Mouse (Mus musculus) gastrocnemius, postnatal 25 days (tissue): ENCODE results near the gene Aff3. TPM values are rescaled to one million over a fixed set of nuclear protein-coding genes. Genes with fewer than 3 reads are reported as not detected.

Source experiments
- DNase-seq: peaks from one replicate; pipeline ENCODE4 v3.0.0; 2022
- total RNA-seq, 2 experiments: library from RNA; stranded (reverse); gene quantifications; 1 replicate in 1 of 2; 2 replicates in 1 of 2; pipeline ENCODE4 v1.2.3; 2021

Gene Aff3
- total RNA-seq, 2 experiments from 2014 or later: 1.4 to 1.8 TPM

DNA sequence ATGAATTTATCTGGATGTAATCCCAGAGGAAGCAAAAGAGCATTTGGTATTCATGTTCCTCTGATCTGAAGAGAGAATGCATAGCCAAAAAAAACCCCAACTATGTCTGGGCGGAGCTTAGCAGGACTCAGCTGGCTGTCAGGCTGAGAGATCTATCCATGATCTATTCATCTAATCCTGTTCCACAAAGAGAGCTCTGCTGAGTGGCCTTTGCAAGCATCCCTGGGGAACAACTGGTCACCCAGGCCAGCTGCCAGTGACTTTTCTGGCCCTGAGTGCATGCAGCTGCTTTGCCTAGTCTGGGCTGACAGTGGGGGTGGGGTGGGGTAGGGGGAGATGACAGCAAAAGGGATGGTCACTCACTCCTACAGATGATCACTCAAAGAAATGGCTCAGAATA lies 442.6 kb downstream of the Aff3 start:
- DNase-seq: peak; percentile 71

DNA sequence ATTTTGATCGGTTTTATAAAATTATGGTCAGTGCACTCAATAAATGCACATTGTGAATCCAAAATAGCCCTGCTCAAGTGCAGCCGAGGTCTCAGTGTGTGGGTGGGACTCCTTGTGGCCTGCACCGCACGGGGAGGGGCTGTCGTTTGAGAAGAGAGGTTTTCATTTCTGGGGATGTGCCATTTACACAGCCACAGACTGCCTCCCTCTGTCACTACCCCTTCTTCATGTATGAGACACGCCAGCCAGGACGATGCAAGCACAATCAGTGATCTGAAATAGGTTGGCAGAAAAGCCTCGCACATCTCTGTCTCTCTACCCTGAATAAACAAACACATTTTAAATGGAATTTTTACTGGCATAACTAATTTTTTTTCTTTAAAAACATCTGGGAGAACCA lies 443.3 kb downstream of the Aff3 start:
- DNase-seq: no peak

DNA sequence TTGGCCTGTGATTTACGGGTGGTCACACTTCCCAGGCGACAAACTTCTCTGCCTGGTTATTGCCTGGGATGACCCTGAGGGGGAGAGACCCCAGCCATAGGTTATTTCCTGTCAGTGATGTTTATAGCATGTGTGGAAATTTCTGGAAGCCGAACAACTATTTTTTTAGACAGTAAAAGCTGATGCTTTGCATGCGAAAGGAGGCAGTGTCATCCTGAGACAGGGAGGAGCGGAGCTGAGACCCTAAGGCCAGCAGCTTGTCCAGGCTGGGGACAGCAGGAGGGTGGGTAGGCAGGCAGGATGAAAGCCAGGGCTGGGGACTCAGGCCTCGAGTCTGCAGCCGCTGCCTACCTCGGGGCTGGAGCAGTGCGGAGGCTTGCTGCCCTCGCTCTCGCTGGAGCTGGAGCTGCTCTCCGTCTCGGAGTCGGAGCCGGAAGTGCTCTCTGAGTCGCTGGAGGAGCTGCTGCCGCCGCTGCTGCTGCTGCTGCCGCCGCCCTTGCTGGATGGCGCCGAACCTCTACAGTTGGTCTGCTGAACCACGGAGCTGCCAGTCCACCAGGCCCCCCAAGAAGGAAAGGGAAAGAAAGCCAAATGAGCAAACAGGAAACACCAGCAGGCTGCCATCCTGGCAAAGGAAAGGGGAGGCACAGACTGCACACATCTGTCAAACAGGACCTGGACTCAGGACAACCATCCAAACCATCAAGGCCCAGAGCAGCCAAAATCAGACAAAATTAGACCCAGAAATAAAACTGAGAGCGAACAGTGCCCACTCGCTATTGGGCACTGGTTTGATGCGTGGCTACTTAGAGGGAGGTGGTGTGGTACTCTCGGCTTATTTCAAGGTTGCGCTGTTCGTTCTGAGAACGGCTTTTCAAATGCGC lies 446.6 kb downstream of the Aff3 start:
- peak; percentile 36 for DNase-seq

DNA sequence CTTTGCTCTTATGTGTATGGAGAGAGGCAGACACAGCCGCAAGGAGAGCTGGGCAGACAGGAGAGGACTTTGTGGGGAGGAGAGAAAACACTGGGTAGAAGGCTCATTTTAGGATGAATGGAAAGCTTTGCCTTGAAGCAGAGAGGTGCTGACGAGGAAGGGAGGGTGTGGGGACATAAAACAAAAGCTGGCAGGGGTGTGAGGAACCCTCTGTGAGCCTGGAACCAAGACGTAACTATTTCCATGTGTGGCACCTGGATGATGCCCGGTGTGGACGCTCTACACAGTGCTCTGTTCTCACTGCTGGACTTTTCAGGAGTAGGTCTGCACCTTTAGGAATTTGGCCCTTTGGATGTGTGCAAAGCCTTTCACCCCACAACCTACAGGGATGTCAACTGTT lies 447.7 kb downstream of the Aff3 start:
- no peak for DNase-seq

DNA sequence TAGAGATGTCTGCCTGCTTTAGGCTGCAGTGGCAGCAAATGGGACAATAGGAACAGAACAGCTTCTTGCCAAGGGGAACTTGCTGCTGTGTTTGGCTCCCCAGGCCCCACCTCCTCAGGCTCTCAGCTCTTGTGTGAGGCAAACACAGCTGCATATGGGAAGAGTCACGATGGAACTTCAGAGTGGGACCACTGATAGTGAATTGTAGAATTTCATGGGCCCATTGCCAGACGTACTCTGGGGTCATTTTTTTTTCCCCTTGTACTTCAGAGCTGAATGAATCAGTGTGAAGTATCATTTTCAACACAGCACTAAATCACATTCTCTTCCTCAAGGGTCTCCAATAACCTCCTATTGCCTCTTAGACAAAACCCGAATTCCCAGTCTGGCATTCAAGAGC lies 451.4 kb downstream of the Aff3 start:
- DNase-seq: no peak

DNA sequence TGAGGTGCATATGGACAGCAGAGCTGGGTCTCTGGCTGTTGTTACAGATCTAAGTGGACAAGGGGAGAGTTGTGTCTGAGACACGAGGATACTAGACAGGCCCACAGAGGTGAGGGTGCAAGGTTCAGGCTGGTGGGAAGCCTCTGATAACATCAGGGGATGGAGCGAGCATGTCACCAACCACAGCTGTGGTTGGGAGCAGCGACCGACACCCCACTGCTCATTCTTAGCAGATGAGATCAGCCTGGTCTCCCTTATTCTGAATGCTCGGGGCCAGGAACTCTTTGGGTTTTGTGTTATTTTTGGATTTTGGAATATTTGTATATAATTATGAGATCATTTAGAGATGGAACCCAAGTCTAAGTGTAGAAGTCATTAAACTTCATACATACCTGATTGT lies 452.4 kb downstream of the Aff3 start:
- no peak for DNase-seq

DNA sequence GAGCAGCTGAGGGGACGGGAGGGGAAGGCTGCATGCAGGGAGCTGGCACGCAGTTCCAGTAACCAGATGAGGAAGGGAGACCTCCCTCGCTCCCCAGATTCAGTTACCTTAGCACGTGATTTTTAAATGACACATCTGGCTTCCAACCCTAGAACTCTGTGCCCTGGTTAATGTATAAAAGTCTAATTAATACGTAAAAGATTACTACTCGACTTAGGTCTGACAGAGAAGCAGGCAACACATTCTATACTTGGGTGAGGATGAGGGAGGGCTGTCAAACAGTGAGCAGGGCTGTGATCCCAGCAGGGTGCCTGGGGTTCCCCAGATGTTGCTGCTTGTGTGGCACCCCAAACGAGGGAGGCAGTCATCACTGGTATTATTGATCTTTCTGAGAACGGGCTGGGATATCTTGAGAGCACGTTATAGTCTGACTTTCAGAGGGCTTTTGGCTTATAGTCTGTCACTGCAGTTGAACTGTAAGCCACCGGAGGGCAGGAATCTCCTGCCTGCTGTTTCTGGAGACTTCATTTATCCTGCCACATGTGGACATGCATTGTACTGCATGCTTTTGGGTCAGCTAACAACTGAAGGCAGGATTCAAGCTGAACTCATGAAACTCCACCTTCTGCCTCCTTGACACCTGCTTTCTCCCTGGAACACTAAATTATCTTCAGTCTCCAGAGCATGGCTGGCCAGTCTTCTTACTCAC lies 462.1 kb downstream of the Aff3 start:
- DNase-seq: no peak

DNA sequence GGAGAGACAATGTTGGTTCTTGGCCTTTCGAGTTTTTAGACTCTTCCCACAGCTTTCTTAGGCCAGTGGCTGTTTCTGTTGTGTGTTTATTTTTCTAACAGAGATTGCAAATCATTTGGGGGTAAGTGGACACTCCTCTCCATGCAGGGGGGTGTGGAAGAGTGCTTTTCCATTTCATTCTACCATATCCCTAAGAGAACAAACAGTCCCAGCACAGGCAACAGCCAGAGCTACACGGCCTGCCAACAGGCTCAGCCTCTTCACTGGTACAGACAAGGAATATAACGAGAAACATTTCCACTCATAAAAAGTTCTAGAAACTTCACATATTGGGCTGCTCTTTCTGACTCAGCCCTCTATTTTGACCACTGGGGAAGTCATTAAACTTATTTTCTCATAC lies 463.0 kb downstream of the Aff3 start:
- peak; percentile 27 for DNase-seq

DNA sequence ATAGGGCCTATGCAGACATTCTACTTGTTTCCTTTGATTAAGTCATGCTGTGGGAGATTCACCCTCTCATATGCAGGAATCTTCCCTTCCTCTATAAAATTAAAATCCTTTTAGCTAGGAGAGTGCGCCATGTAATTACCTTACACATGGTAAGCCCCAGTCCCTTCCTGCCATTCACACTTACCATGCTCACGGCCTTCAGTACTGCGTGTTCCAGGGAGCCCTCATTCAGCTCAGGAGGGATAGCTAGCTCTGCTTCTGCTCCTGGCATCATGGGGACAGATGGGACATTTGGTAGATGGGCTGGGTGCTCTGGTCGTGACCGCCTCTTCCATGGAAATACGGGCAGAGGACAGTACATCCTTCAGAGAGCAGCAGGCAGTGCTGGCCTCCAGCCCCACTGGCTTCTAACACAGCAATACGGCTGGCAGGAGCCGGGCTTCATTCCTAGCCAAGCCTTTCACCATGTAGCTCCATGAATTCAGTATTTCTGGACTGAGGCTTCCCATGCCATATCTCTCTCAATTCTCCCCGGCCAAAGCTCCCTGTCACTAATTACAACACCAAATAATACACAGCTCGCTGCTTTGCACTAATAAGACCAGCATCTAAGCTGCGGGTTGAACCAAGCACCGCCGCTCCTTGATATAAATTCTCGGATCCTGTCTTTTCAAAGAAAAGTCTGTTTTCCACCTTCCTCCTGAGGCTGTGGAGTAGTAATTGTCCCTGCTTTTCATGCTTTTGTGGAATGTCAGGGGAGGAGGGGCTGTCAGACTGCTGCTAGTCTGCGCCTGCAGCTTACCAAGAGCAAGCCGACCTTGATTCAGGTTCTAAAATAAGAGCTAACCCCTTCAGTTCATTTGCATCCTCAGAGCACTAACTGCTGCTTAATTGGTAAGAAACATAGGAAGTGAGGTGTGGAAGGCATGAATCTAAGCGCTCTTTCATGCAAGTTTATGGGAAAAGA lies 464.8 kb downstream of the Aff3 start:
- DNase-seq: peak; percentile 44

DNA sequence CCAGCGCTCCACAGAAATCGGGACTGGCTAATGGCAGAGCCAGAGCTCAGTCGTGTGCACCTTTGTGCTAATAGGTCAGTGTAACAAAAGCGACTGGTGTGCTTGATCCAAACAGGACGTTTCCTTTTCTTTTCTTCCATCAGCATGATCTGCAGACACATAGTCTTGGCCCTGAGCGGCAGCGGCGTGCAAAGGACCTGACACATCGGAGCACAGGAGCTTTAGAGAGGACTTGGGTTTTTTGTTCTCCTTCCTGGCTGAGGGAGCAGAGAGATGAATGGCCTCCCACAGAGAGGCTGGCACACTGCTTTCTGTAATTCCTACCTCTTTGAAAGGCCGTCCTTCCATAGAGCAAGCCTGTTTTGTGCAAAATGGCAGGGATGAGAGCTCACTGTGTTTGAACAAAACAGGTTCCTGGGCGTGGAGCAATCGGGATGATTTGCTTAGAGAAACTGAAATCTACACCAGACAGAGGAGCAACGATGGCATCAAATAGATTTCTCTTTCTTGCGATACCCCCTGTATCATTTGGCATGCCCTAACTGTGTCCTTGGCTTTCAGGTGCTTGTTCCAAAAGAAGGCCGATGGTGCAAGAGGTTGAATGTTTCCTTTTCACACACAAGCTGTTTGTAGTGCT lies 466.2 kb downstream of the Aff3 start:
- DNase-seq: no peak

DNA sequence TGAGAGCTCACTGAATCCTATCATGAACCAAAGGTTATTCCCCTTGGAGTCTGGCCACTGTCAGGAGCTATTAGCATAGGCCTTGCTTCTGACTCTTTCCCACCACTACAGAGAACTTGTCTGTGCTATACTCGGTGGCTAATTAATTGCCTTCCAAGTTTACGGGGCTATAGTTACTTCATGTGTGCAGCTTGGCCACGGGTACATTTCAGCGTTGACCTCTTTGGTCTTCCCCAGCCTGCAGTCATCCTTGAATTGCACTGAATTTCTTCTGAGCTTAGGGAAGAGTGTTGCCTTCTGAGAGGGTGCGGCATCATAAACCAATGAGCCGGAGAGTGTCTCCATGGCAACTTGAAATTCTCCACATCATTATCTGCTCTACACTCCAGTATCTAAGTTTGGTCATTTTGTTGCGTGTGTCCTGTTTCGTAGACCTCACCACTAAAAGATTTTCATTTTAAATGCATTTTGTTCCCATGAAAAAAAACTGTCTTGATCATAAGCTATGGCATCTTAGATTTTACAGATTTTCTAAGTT lies 467.5 kb downstream of the Aff3 start:
- DNase-seq: no peak

DNA sequence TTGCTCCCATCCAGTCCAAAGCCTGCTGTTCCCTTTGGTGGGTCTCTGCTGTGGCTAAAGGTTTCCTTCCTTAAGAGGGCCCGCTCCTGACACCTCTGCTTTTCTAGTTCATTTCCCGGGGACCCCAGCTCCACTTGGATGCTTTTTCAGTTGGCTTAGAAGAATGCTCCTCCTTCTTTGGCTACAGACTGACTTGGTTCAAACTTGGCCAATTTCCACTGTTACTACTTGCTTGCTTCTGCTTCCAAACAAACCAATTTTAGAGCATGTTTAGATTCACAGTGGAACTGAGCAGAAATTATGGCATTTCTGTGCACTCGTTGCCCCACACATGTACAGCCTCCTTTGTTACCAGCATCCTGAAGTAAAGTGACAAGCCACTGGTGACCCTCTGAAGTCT lies 469.0 kb downstream of the Aff3 start:
- no peak for DNase-seq

DNA sequence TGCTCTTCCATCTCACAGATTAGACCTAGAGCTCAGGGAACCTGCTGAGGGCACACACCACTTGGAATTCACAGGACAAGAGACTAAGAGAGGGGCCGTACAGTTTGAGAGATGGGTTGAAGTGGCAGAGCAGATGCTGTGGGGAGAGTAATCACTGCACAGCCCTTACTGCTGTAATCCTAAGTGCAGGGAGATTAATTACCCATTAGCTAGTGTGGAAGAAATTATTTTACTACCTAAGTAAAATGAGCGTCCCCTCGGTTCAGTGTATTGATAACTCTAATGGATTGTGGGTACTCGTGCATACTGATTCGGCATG lies 478.6 kb downstream of the Aff3 start:
- no peak for DNase-seq

DNA sequence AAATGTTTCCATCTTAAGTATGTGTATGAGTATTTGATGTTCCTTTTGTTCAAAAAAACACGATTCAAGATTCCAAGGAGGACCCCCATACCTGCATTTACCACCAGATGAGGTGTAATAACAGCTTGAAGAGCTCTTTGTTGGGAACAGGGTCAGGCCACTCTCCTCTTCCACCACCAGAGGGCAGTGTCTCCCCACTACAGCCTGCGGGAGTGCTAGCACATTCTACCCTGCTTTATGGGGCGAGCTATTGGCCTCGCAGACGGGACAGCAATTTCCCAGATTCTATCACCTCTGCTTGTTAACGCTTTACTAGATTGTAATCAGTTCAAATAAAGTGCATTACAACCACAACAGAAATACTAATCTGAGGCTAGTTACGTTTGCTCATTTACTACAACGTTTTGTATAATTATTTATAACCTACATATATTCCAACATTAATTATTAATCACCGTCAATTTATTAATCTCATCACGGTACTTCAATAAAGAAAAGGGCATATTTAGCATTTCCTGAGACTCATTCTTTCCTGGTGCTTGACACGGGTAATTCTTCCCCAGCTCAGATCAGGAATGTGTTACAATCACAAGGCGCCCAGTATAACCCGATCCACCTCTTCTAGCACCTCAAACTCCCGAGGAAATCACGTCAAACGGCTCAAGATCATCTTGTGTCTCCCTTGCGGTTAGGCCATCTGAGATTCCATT lies 479.1 kb downstream of the Aff3 start:
- peak; percentile 66 for DNase-seq

DNA sequence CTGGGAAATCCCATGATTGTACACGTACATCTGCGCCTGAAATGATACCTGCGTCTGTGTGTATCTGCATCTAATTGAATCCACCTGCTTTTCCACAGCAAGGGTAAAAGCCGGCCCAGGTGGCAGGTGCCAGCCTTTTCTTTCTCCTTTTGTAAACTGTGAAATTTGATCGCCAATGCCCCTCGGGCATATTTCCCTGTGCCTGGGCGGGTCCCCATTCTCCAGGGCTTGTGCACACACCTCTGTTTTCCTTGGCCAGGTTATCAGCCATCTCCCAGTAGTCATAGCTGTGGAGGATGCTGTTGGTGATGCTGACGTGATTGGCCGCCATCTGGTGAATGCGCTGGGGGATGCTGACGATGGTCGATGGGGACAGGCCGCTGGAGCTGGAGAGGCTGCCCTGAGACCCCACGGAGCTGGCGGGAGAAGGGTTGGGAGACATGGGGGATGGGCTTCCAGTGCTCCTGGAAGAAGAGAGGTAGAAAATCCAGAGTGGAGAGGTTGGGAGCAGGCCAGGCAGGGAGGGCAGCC lies 483.7 kb downstream of the Aff3 start:
- DNase-seq: no peak

DNA sequence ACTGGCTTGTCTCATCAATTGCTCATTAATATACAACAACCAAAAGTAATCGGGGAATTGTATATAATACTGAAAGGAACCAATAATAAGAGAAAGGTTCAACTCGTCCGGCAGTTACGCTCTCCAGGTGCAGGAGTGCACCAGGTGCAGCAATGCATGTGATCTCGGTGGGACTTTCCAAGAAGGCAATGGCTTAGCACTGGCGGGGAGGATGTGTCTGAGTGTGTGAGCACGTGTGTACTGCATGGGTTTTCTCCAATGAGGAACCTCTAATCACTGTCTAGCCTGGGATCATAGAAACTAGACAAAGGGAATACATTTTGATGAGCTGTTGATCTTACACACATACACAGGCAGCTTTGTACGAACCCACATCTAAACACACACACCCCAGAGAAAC lies 485.8 kb downstream of the Aff3 start:
- DNase-seq: no peak

DNA sequence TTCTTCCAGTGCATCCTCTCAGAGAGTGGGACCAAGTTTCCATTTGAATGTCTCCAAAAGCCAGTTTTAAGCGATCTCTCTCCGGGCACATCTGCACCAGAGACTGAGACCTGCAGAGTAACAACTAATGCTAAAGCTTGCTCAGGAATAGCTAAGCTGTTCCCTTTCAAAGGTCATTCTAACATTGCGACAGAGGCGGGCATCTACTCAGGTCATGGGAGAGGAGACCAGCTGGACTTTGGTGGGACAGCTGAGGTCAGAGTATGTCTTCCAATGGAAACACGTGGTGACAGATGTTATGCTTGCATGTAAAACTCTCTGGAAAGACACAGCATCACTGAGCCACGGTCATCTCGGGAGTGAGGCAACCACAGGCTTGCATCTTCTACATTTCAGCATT lies 488.7 kb downstream of the Aff3 start:
- DNase-seq: no peak

DNA sequence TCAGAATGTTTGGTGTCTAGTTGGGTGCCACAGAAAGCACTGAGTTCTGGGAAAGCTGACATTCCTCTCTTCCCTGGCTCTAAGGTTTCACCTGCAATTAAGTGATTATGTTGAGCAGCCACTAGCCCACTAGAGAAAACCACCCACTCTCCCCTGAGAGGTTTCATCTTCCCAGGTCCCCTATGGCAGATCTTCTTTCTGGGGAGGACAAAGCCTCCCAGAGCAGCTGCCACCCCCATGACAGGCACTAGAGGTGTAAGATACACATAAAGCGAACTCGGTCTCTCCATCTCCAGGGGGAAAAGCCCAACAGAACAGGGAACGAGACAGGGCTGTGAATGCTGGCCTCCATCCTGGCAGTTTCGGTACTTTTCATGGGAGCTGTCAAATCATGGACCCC lies 492.9 kb downstream of the Aff3 start:
- DNase-seq: no peak

DNA sequence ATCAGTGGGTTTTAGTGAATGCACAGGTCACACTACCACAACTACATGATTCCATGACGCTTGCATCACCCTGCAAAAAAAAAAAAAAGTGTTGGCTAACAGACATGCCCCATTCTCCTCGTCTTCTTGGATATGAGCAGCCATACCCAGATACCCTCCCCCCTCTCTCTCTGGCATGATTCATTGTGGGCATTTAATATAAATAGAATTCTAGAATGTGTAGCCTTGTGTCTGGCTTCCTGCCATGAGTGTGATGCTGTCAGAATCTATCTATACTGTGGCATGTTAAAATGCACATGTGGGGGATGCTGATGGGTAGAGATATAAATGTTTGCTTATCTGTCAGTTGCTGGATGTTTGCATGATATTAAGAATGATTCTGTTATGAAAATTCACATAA lies 499.1 kb downstream of the Aff3 start:
- no peak for DNase-seq

DNA sequence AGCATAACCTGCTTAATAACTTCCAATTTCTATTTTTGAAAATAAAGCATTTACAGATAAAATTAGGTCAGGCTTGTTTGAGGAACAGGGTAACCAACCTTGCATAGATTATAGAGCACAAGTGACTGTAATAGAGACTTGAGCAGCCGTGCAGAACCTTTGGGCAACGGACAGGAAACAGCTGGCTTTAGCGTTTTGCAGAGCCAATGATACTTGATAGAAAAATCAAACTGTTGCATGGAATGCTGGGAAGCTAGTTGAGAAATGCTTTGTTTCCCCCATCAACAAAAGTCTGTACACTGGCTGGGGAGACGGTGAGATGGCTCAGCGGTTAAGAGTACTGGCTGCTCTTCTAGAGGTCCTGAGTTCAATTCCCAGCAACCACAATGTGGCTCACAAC lies 514.7 kb downstream of the Aff3 start:
- DNase-seq: no peak

DNA sequence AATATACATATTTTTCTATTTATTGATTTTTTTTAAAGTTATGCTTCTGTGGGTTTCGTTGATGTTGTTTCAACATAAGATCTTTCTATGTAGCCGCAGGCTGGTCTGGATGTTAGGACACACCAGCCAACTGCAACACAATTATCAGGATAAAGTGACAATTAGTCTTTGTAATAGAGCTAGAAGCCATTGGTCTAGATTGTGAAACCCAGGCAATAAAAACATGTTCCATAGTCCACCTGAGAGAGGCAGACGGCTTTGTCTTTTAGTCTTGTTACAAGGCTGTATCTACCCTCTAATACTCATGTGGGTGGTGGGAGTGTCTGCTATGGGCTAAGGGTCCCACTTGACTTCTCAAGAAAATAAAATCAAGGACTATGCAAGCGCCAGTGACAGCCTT lies 518.7 kb downstream of the Aff3 start:
- no peak for DNase-seq
